Mouse (Mus musculus) liver (tissue): ENCODE measurements around the gene Tenm2.

Experiments
- DNase-seq: peaks from one replicate; pipeline ENCODE4 v3.0.0-alpha.2; 2020; ENCODE audit warnings: mixed read lengths

Tenm2 gene

DNA sequence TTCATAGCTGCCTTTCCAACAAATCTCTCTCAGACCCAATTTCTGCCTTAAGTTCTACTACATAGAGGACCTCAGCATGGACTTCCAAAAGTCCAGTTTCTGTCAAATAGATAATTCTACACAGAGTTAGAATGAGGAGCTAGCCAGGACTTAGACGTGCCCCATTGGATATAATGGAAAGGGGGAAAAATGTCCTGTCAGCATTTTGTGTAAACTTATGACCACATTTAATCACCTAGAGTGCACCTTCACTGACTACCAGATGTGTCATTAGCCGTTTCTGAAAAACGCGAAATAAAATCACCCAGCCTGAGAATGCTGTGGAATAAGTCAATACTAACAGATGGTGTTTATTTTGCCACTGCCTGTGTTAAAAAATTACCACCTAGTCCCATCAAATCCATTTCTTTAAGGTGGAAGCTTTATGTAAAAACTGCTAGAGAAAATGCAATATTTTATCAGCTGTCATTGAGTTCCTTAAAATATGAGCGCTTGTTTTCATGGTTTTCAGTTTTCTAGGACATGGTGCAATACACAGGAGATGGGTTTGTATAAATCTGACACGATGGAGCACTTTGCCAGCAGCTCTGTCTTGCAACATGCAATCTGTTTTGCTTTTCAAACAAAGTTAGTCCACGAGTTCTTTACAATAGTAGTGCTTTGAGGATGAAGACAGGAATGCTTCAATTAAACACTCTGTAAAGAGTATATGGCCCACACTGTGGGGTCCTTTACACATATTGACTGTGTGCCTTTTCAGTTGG is 674.8 kb downstream of the Tenm2 start:
- no peak for DNase-seq

DNA sequence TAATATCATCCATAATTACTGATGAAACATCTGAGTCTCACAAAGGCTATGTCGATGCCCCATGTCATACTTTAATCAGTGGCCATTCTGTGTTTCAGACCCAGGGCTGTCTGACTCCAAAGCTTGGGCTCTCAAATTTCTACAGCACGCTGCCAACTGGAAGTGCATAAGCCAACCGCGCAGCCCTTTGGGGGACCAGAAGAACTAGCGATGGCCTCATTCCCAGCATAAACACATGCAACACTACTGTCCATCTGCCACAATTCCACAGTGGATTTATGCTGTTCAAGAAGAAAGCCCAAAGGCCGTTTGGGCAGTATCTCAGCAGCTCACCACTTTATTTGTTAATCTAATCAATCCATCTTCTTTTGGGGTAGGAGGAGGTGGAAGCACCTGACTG is 678.4 kb downstream of the Tenm2 start:
- DNase-seq: no peak

DNA sequence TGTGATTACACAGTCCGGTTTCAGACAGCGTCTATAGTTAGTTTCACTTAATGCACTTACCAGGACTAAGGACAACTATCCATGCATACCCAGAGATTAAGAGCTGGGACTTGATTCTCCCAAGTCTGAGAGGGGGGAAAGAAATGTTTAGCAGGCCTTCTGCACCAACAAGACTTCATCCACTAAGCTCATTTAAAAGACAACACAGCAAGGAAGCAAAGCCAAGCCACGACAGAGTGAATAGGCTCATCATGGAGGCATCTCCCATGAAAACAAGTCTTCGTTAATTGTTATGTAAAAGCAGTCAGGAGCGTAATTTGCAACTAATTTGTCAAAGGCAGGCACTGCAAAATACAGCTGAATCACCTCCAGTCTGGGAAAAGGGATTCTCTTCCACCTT is 682.5 kb downstream of the Tenm2 start:
- DNase-seq: no peak

DNA sequence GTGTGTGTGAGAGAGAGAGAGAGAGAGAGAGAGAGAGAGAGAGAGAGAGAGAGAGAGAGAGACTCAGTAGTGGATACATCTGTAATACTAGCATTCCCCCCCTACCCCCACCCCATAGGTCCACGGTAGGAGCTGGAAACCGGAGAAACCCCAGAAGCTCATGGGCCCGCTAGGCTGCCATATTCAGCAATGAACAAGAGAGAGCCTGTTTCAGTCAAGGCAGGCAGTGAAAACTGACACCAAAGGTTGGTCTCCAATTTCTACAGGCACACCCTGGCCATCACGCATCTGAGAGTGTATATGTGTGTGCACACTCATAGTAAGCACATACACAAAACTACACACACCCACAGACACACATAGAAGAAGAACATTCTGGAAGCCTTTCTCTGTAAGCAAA is 685.1 kb downstream of the Tenm2 start:
- no peak for DNase-seq

DNA sequence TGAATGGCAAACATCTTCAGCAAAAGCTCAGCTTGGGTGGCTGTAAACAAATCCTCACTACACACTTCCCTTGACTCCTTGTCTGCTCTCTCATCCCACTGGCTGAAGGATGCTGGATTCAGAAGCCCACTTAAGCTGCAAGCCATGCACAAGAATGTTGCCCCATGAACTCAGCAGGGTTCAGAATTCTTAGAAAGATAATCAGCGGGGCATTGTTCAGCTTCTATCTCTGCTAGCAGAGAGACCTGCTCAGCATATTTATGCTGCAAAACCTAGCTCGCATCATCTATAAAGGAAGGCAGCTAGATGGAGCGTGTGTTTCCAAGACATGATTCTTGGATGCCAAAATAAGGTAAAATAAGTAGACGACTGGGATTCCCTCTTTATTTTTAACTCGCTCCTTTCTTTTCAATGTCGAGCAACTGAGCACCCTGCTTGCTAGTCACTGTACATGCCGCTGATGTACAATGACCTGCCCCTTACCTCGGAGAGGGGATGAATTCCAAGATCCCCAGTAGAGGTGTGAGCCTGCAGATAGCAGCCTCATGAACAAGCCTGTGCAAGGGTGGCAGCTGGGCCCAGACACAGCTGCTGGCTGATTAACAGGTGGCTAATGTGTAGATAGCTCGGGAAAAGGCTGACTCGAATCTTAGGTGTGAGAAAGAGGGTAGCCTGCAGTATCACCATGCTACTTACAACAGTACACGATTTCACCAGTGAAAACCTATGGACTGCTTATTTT is 686.2 kb downstream of the Tenm2 start:
- DNase-seq: no peak

DNA sequence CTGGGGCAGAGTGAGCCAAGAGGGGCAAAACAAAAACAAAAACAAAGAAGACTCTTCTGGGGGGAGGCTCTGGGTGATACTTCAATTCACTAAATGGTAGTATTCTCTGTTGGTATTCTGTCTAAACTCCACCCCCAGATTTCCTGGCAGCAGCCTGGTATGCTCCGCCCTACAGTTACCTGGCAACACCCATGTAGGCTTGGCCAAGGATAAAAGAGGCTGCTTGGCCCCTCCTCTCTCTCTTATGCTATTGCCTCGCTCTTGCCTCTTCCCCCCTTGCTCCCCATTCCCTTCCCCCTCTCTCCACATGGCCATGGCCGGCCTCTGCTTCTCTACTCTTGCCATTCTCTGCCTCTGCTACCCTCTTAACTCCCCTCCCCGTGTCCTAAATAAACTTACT is 687.6 kb downstream of the Tenm2 start:
- DNase-seq: no peak

DNA sequence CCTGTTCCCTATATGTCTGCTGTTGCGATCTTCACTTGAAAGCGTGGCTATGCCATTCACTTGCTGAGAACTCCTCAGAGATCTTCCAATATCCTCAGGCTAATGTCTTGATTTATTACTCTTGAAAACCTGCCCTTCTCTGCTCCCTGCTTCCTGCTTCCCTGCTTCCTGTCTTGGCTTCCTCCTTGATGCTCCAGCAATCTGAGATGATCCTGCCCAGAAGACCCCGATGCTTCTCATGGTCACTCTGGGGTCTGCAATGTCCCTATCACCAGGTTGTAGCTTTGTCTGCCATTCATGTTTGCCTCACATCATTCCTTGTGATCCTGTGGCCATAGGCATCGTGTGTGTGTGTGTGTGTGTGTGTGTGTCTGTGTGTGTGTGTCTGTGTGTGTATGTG is 697.6 kb downstream of the Tenm2 start:
- no peak for DNase-seq

DNA sequence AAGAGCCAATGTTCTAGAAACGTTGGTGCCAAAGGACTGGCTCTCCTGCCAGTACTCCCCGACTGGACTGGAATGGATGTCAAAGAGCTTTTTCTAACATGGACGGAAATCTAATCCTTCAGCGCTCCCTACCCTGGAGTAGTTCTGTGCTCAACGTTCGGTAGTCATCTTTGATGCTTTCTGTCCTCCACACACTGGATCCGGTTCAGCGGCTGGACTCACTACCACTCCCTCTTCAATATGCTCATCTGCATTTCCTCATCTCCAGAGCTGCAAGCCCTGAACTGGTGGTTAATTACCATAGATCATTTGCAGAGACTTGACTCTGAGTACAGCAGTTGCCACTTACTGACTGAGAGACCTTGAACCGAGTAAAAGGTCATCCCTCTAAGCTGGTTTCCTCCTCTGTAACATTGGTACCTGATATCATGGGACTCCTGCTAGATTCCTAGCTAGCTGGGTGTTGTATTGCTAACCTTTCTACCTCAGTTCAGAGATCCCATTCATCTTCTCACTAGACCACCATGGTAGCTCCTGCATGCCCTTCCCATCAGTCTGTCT is 698.1 kb downstream of the Tenm2 start:
- no peak for DNase-seq

DNA sequence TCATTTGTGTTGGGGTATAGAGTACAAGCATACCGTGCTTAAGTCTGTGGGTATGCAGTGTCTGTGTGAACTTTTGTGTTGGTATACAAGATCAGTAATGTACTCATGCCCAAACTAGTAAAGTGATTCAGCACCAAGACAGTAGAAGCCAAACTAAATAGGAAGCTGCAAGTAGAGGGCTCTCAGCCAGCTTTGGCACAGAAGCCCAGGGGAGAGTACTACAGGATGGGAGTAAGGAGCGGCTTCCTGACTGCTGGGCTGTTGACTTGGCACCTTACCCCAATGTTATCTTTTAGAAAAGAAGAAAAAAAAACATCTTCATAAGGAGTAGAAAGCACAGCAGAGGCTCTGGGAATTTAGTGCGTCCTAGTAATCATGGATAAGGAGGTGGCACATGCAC is 700.2 kb downstream of the Tenm2 start:
- DNase-seq: no peak

DNA sequence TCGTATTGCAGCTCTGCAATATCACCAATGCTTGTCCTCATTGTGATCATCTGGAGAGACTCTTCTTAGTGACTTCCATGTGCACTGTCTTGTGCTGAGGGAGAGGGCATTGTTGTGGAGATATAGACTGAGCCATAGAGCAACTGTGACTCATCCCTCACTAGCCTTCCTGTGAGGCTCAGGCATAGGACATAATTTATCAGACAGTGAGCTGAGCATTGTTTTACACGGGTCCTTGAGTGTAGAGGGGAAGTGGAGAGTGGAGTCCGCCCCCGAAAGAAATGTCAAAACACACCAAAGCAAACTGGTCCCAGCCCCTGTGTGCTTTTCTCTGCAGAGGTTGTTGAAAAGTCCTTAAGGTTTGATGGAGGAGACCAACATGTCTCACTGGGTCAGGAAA is 704.1 kb downstream of the Tenm2 start:
- no peak for DNase-seq

DNA sequence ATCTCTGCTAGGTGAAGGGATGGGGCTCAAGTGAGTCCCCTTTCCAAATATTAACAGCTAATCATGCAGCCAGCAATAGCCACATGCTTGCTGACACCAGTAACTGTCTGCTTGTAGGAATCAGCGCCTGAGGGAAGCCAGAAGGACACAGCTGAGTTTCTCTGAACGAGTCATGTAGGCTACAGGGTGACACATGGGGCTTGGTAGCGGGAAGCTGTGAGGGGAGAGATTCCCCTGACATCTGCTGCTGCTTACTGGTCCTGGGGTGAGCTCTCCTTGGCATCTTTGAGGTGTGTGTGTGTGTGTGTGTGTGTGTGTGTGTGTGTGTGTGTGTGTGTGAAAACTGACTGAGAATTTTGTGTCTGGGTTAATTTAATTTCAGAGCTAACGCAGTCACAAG is 708.3 kb downstream of the Tenm2 start:
- no peak for DNase-seq

DNA sequence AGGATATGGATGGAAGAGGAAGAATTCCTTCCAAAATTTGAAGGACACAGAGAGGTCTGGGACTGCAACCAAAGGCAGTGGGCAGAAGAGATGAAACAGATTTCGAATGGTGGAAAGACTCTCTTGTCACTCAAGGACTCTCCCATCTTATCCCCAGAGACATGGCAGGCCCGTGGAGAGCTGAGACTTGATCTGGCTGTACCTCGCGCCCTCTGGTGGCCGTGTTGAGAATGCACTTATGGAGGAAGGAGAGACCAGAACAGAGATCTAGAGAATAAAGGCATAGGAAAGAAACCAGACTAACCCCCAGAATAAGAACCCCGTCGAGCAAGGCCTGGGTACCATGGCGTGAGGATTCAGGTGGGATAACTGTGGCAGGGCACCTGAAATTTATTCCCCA is 709.4 kb downstream of the Tenm2 start:
- peak; percentile 70 for DNase-seq

DNA sequence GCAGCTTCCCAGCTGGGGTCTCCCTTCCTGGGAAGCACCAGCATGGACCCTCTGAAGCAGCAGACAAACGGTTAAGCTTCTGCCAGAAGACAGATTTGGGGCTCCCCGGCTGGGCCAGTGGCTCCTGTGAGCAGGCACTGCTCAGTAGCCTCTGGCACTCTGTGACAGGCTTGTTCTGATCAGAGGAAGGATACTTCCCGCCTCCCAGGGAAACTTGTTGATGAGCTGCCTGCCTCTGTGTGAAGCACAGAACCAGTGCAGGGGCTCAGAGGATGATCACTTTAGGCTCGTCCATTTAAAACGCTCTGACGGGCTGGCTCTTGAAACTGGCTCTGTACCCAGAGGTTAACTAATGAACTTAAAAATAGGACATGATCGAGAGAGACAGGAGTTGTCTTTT is 723.3 kb downstream of the Tenm2 start:
- DNase-seq: no peak

DNA sequence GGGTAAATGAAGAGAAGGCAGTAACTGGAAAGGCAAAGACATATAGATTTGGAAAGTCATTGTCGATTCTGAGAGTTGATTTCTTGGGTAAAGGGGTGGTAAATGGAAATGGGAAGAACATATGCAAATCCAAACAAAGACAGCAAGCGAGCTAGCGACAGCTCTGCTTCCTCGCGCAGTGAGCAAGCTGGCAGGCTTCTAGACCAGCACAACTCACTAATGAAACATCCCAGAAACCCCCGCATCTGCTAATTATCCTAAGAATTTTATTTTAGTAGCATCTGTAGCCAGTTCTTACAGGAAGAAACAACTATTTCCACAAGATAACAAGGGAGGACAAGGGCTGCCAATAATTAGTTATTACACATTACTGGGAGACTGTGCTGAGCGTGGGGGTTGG is 727.5 kb downstream of the Tenm2 start:
- no peak for DNase-seq

DNA sequence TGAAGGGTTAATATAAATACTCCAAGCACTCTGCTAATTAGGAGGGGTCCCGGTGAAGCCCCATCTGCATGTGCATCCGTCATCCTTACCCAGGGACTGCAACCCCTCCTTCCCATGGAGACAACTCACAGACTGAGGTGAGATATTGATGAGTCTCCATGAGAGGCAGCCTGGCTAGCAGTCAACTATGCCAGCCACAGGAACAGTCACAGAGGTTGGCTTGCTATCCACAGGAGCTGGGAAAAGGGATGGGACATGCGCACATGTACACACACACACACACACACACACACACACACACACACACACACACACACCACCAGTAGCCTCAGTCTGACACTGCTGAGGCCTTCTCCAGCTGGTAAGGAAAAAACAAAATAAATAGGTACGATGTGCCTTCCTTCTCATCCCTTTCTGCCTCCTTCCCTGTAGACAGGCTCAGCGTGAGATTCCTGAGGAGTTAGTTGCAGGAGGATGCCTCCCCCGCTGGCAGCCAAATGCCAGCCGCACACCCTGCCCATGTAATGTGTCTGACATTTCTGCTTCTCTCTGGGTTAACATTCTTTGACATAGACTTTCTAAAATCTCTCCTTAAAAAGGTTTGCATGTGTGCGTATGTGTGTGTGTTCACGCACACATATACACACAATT is 740.7 kb downstream of the Tenm2 start:
- DNase-seq: no peak

DNA sequence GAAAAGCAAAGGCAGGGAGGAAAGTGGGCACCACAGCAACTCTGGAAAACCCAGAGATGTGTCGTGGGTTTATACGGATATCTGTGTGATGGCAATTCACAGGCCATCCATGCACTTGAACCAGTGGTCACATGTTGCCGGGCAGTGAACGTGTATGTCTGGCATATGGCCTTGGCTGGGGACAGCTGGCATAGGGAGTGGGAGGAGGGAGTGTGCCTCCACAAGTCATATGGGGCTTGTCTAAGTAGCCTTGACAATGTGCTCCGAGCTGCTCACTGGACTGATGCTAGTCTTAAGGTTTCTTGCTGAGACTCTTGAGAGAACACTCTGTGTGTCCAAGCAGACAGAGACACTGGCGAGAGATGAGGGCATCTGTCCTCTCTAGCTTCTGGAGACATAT is 743.5 kb downstream of the Tenm2 start:
- DNase-seq: no peak

DNA sequence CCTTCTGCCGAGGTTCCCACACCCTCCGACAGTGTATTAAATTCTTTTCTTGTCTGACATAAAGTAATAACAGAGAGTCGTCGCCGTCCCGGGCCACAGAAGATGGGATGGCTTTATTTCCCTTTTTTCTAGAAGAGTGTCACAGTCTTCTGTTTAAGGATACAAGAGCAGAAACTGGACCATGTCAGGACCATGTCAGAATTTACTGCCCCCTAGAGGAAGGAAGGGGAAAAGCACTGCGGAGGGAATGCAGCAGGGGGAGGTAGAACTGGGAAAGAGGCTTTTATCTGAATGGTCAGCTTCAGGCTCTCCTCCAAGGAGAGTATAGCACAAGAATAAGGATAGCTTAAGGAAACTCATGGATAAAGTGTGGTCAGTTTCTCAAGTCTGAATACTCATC is 745.7 kb downstream of the Tenm2 start:
- DNase-seq: no peak

DNA sequence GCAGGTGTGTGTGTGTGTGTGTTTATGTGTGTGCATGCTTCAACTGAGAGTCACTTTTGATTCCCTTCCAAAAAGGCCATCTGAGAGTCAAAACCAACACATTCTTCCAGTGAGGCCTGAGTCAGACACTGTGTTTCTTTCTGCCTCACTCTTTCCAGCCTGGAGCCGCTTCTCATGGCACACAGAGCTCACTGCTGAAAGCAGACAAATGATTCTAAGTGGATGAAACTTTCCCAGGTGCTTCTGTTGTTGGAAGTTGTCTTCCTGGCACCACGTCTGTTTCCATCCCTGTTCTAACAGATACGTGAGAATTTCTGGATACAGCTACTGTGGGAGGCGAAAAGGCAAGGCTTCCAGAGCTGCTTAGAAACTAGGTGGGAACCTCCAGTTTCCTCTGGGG is 747.1 kb downstream of the Tenm2 start:
- no peak for DNase-seq

DNA sequence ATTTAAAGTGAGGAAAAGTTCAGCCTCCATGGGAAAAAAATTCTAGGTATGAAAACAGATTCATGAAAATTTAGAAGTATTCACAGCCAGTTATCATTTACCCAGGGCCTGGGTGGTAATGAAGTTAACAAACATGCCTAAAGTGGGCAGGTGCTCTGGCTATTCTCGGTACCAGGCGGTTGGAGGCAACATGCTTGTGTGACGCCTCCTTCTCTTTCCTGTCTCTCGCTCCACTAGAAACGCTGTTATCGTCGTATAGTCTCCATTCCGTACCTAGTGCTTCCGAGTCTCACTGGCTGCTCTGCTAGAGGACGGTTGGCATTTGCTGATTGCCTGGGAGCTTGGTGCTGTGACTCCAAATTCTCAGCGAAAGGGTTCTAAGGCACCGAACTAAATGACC is 749.7 kb downstream of the Tenm2 start:
- DNase-seq: no peak

DNA sequence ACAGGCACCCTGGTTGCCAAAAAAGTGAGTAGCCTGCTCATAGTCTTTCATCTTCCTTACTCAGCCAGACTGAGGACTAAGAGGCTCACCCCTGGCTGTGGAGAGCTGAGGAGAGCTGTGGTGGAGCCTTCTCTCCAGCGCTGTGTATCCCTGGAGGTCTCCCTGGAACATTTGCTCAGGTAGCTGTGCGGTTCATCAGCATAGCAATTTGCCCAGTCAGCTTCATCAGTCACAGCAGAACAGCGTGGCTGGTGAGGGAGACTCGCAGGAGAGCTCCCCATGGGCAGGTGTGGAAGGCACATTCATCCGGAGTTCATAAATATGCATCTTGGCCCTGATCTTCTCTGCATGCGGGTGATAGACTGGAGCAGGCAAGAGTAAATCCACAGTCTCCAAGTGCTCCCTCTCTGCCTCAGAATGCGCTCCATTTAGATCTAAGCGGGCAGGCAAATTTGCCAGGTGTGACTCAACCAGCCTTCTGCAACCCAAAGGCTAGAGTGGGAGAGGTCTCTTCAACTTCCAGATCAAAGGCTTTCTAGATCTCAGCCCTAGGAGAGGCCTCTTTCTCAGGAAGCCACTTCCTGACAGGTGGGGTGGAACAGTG is 751.2 kb downstream of the Tenm2 start:
- no peak for DNase-seq

DNA sequence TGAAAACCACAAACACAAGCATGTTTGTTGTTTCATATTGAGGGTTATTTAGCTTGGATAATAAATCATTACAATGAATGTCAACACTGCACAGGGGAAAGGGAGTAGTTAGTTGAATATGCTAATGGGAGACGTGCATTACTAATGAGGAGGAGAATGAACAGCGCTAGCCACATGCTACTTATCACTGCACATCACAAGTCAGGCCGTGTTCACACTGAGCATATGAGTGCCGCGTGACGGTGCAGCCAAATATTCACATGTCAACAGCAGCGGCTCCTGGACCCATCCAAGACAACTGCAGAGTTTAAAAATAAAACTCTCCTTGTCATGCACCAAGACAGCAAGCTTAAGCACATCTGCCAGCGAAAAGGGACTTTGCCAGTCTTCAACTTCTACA is 753.6 kb downstream of the Tenm2 start:
- no peak for DNase-seq

DNA sequence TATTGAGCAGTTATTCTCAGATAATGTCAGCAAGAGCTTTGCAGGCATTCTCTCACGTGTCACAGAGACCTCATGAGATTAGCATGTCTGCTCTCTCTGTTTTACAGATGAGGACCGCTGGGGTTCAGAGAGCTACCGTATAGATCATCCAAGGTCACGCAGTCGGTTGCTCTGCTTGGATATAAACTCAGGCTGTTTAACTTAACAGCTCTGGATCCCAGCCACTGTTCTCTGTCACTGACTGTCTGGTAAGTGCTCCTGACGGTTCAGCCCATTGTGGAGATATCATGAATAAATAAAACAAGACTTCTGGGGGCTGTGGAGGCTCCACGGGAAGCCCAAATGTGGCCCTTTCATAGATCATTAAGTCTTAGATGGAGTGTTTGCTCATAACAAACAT is 754.2 kb downstream of the Tenm2 start:
- DNase-seq: no peak

DNA sequence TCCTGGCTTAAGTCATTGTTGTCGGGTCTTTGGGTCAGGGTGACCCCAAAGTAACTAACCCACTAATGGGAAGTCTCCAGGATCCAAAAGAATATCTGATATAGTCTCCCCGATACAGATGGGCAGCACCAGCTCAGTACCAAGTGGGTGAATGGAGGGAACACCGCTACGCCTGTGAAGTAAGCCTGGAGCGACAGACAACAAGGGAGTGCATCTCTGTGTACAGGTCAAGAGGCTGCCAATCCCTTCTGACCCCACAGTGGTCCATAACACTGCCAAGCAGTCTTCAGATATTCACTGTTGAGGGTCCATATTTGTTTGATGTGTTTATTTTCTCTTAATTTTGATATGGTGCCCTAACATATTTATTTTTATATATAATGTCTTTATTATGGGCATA is 754.7 kb downstream of the Tenm2 start:
- DNase-seq: no peak
